ENCODE assay signal across 8 mouse cellular contexts in genomic region chr2:157069755-157070315, GRCm38 (mm10). TPM values are rescaled to one million over a fixed set of nuclear protein-coding genes. Genes with fewer than 3 reads are reported as not detected.
DNase-seq lines count a peak whose midpoint lies in the region; ATAC-seq and TF ChIP-seq lines count a peak whose summit lies in the region.

No protein-coding gene starts in this region.

- peaks cover 81% of the 10 kb centered on the region for H3K79me2 ChIP-seq in myocyte (ENCODE audit: control insufficient read depth, insufficient read depth)

- intact Hi-C loops in gastrocnemius, postnatal 36 days (cut with DNase I), result no loop called here

- no peak for DNase-seq in layer of hippocampus, adult 2 months (ENCODE audit: low spot score in 2 of 2)
- DNase-seq in layer of hippocampus, adult 18-20 months (ENCODE audit: low spot score in 2 of 2), result no peak
- no peak for DNase-seq in gastrocnemius, postnatal 36 days

- H3K9ac ChIP-seq in embryonic facial prominence, embryonic 13.5 days, result peak overlapping the region; percentile 47
- 0 out of 2 replicates have a peak overlapping the region, but pooled peaks have one; percentile 14 for H3K9ac ChIP-seq in hindbrain, embryonic 15.5 days

- H3K9me3 ChIP-seq in embryonic facial prominence, embryonic 13.5 days, result no peaks in the 10 kb centered on the region
- no peaks in the 10 kb centered on the region for H3K9me3 ChIP-seq in hindbrain, embryonic 15.5 days

- H3K27me3 ChIP-seq in embryonic facial prominence, embryonic 13.5 days, result no peaks in the 10 kb centered on the region
- no peaks in the 10 kb centered on the region for H3K27me3 ChIP-seq in hindbrain, embryonic 15.5 days
- H3K27me3 ChIP-seq in myocyte (ENCODE audit: control insufficient read depth, insufficient read depth, insufficient read length), result no peaks in the 10 kb centered on the region

- peaks cover 77% of the 10 kb centered on the region for H3K4me1 ChIP-seq in embryonic facial prominence, embryonic 13.5 days
- peaks cover 95% of the 10 kb centered on the region for H3K4me1 ChIP-seq in hindbrain, embryonic 15.5 days (replicated peaks)

- TF ChIP-seq POLR2A in myocyte (IDR thresholded peaks at IDR 0.05; ENCODE audit: insufficient read length, low read depth), result peak; percentile 22

- H3K36me3 ChIP-seq in embryonic facial prominence, embryonic 13.5 days, result peaks cover 22% of the 10 kb centered on the region; the same call in 1 of the 2 replicates
- H3K36me3 ChIP-seq in hindbrain, embryonic 15.5 days, result 0 out of 2 replicates have a peak, but pooled peaks cover 4% of the 10 kb centered on the region
- no peaks in the 10 kb centered on the region for H3K36me3 ChIP-seq in myocyte (ENCODE audit: control insufficient read depth, insufficient read depth)

- TF ChIP-seq CTCF in layer of hippocampus, adult 2 months (conservative IDR thresholded peaks at IDR 0.05), result no peak

- peak overlapping the region; percentile 83 for H3K27ac ChIP-seq in layer of hippocampus, adult 2 months
- peak overlapping the region; percentile 68 for H3K27ac ChIP-seq in embryonic facial prominence, embryonic 13.5 days
- H3K27ac ChIP-seq in hindbrain, embryonic 15.5 days (replicated peaks), result peak overlapping the region; percentile 71

- H3K4me3 ChIP-seq in layer of hippocampus, adult 2 months, result no peak overlapping the region
- H3K4me3 ChIP-seq in embryonic facial prominence, embryonic 13.5 days, result no peak overlapping the region
- no peak overlapping the region for H3K4me3 ChIP-seq in hindbrain, embryonic 15.5 days
- no peak overlapping the region for H3K4me3 ChIP-seq in myocyte

- H3ac ChIP-seq in myocyte (ENCODE audit: control insufficient read depth, insufficient read length), result no peak overlapping the region

- no peak overlapping the region; the same call in 1 of the 2 replicates for H3K4me2 ChIP-seq in embryonic facial prominence, embryonic 13.5 days
- H3K4me2 ChIP-seq in hindbrain, embryonic 15.5 days, result peak overlapping the region; percentile 30; the same call in 1 of the 2 replicates
- H3K4me2 ChIP-seq in myocyte (ENCODE audit: low read depth), result peak overlapping the region; percentile 78

- 44% methylated on average over 3 of the region's 3 CpGs for WGBS in embryonic facial prominence, embryonic 13.5 days
- WGBS in hindbrain, embryonic 15.5 days, result 40% methylated on average over 3 of the region's 3 CpGs

- no peak for ATAC-seq in embryonic facial prominence, embryonic 13.5 days (ENCODE audit: insufficient number of reproducible peaks, insufficient read depth, low FRiP score, low TSS enrichment, low read depth)
- no peak for ATAC-seq in hindbrain, embryonic 15.5 days (ENCODE audit: low FRiP score, low read depth)
- no peak for ATAC-seq in frontal cortex, adult (ENCODE audit: low TSS enrichment)
- no peak for ATAC-seq in granulocyte monocyte progenitor cell, adult 5-6 weeks (replicated peaks; ENCODE audit: poor library complexity, severe bottlenecking)

TF ChIP-seq in myocyte, 11 proteins besides CTCF, POLR2A, EP300 and RAD21:
- peak in 2 of 3 experiments; percentile 27 to 34 for TF ChIP-seq MYOG (IDR thresholded peaks at IDR 0.05; ENCODE audit: control insufficient read depth in 1 of 3, insufficient read depth in 1 of 3, insufficient read length in 2 of 3, low read depth in 2 of 3)
- peak in 2 of 3 experiments; percentile 31 to 49 for TF ChIP-seq MYOD1 (IDR thresholded peaks at IDR 0.05; ENCODE audit: control insufficient read depth in 1 of 3, insufficient read length in 2 of 3, low read depth in 2 of 3)
- TF ChIP-seq USF1 (IDR thresholded peaks at IDR 0.05; ENCODE audit: low read depth), result no peak
- TF ChIP-seq POLR2AphosphoS2 (IDR thresholded peaks at IDR 0.05; ENCODE audit: insufficient read length, low read depth), result no peak

RNA-seq across cellular contexts. Expression of gene Soga1, which starts 9.2 kb away (rescaled TPM):
- total RNA-seq in layer of hippocampus, adult 2 months (2021), result 10 to 100 TPM; 31.4 to 36.3 TPM
- 10 to 100 TPM; 32.4 to 34.1 TPM for total RNA-seq in layer of hippocampus, adult 18-20 months (2021)
- 4.6 and 7.1 TPM in 2 replicates for polyA plus RNA-seq in embryonic facial prominence, embryonic 13.5 days (2015; fragmentation: Nextera tagmentation; extraction: Ambion mirVana)
- 5.2 and 6.3 TPM in 2 replicates for polyA plus RNA-seq in hindbrain, embryonic 15.5 days (2015; fragmentation: Nextera tagmentation; extraction: Ambion mirVana)
- 11.9 TPM for polyA plus RNA-seq in myocyte (2012; fragmentation: generic; extraction: Trizol)
- total RNA-seq in granulocyte monocyte progenitor cell, adult 5-6 weeks (2014; fragmentation: Nextera tagmentation), result 4.4 and 5.7 TPM in 2 replicates
- 2.5 TPM in 2 replicates for total RNA-seq in granulocyte monocyte progenitor cell, adult 5-6 weeks (2017)
- 1 to 10 TPM; 3.9 to 4.1 TPM for total RNA-seq in gastrocnemius, postnatal 36 days (2021)

RNA-seq across cellular contexts. Expression of gene Tldc2, which starts 17.0 kb away (rescaled TPM):
- not detected for total RNA-seq in layer of hippocampus, adult 2 months (2021)
- not detected for total RNA-seq in layer of hippocampus, adult 18-20 months (2021)
- polyA plus RNA-seq in embryonic facial prominence, embryonic 13.5 days (2015; fragmentation: Nextera tagmentation; extraction: Ambion mirVana), result not detected in 2 replicates
- not detected in 2 replicates for polyA plus RNA-seq in hindbrain, embryonic 15.5 days (2015; fragmentation: Nextera tagmentation; extraction: Ambion mirVana)
- polyA plus RNA-seq in myocyte (2012; fragmentation: generic; extraction: Trizol), result not detected
- not detected in 2 replicates for total RNA-seq in granulocyte monocyte progenitor cell, adult 5-6 weeks (2014; fragmentation: Nextera tagmentation)
- total RNA-seq in granulocyte monocyte progenitor cell, adult 5-6 weeks (2017), result not detected in 2 replicates
- not detected for total RNA-seq in gastrocnemius, postnatal 36 days (2021)

Comparison
In these comparisons a context has a peak if more than half of its experiments do, and no peak if none do; other contexts are left out.
1. RNA of gene Soga1, which starts 9.2 kb away (total RNA-seq): 31.4 to 36.3 TPM in layer of hippocampus, adult 2 months and 32.4 to 34.1 TPM in layer of hippocampus, adult 18-20 months; 2.5 to 5.7 TPM in granulocyte monocyte progenitor cell, adult 5-6 weeks and 3.9 to 4.1 TPM in gastrocnemius, postnatal 36 days; every median in the first group is over 4 times any median in the second.
2. Peak in every context shown above with its lines, with median percentiles within 50 percentile points of each other: H3K27ac ChIP-seq.